Mouse (Mus musculus) liver, embryonic 16.5 days (tissue): Measurements from ENCODE around the gene Slc16a7. TPM values are rescaled to one million over a fixed set of nuclear protein-coding genes. Genes with fewer than 3 reads are reported as not detected.

Experiments
- ATAC-seq: fragments of 200-750 bp; cut with Nextera tagmentation; 2 replicates; pipeline ENCODE4 v1.8.0; 2017; ENCODE audit warnings: low read depth, mild to moderate bottlenecking, moderate number of reproducible peaks, moderate library complexity
- H3K27ac ChIP-seq: fragments of 300-500 bp; sonication (generic); 2 replicates; pipeline ENCODE4 v1.5.1; 2014; ENCODE audit warnings: mild to moderate bottlenecking, low read length
- H3K27me3 ChIP-seq: fragments of 300-500 bp; sonication (generic); 2 replicates; pipeline ENCODE4 v1.6.1; 2014; ENCODE audit warnings: low read depth, low read length, mixed read lengths; ENCODE audit not compliant: control insufficient read depth, insufficient read depth
- H3K36me3 ChIP-seq: fragments of 300-500 bp; sonication (generic); 2 replicates; pipeline ENCODE4 v1.6.1; 2014; ENCODE audit warnings: mild to moderate bottlenecking; ENCODE audit not compliant: control insufficient read depth, insufficient read depth
- H3K4me1 ChIP-seq: fragments of 300-500 bp; sonication (generic); 2 replicates; pipeline ENCODE4 v1.6.1; 2014; ENCODE audit warnings: low read depth, low read length, mixed read lengths; ENCODE audit not compliant: control insufficient read depth
- H3K4me2 ChIP-seq: fragments of 300-500 bp; sonication (generic); 2 replicates; pipeline ENCODE4 v1.6.1; 2014; ENCODE audit warnings: low read depth, low read length, mixed read lengths
- H3K4me3 ChIP-seq: fragments of 300-500 bp; sonication (generic); 2 replicates; pipeline ENCODE4 v1.5.1; 2014; ENCODE audit warnings: low read depth, mild to moderate bottlenecking, low read length
- H3K9ac ChIP-seq: fragments of 300-500 bp; sonication (generic); 2 replicates; pipeline ENCODE4 v1.6.1; 2014; ENCODE audit warnings: low read depth, low read length
- H3K9me3 ChIP-seq: fragments of 300-500 bp; sonication (generic); replicated peaks from 2 replicates; pipeline ENCODE4 v1.6.1; 2016; ENCODE audit warnings: low read length; ENCODE audit not compliant: control insufficient read depth
- WGBS: fragments of 180-500 bp; shearing (Covaris S2); extraction: QIAGEN DNeasy Blood & Tissue Kit; methylation state at CpG from one replicate; pipeline ENCODE4 v1.1.7; 2014; ENCODE audit not compliant: insufficient replicate concordance; 5-methylcytosine and 5-hydroxymethylcytosine counted together
- polyA plus RNA-seq: library from polyadenylated mRNA; unstranded; fragments of >200 nt; fragmentation: Nextera tagmentation; extraction: Ambion mirVana; gene quantifications from 2 replicates; pipeline ENCODE4 v1.2.1, GENCODE M21; 2015

The Slc16a7 gene
- 13.0 and 13.4 TPM in 2 replicates for polyA plus RNA-seq

DNA sequence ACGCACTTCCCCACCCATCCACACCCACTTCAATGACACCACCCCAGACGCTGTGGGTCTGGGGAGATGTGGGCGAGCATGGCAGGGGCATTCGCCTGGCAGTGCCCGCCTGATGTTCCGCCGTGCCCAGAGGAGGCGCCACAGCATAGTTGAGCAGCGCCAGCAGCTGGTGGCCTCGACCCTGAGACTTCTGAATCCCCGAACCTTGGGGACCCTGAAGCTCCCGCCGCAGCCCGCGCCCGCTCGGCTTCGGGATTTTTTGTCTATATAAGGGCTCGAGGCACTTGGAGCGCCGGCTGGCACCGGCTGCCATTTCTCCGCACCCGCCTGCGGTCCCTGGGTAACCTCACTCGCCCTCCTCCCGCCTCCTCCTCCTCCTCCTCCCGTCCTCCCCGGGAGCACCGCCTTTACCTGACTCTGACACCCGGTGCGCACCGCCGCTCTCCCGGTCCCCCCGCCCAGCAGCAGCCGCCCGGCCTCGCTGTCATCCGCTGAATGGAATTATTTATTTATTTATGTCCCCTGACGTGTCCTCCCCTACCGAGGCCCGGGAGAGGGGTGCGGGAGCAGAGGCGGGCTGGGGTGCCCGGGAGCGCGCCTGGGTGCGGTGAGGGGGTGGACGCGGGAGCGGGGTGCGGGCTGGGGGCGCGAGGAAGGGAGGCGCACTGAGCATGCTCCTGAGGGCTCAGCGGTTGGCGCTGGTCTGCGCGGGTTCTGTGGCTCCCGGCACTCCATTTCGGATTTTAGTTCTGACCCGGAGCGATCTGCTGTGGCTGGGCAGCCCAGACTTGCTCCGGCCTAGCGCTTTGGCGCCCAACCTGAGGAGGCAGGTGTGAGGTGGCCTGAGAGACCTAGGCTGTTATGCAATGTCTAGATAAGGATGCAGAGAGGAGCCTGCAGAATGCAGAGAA lies at the start of gene Slc16a7:
Gene Slc16a7, minus strand, starts transcription at position 590 of the 911 bp plus-strand sequence.
- Histone ChIP-seq H3K4me1 (no peaks in the 10 kb centered on the region), H3K36me3 (no peaks in the 10 kb centered on the region), H3K4me3 (peak within 1 kb of the TSS; percentile 63), H3K27ac (peak within 1 kb of the TSS; percentile 48), H3K9me3 (no peaks in the 10 kb centered on the region), H3K4me2 (peak within 1 kb of the TSS; percentile 70), H3K27me3 (no peaks in the 10 kb centered on the region), H3K9ac (peak within 1 kb of the TSS; percentile 55)
- under 1% methylated on average over 65 of the region's 67 CpGs for WGBS
- ATAC-seq = peak; percentile 73

DNA sequence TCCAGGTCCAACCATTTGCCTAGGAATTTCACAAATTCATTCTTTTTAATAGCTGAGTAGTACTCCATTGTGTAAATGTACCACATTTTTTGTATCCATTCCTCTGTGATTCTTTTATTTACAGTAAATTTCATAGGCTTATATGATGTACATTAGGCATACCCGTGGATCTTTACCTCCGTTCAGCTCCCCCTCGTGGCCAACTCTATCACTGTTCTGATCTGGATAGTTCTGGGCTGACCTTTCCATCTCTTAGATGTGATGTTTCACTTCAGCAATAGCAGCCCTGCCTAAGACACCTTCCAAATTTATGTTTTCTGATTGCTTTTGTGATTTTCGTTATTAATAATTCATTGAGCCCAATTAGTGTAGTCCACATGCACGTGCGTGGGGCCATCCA lies 29.5 kb upstream of the Slc16a7 start:
- H3K4me2 ChIP-seq = no peak overlapping the region
- H3K27ac ChIP-seq = no peak overlapping the region
- H3K36me3 ChIP-seq = no peaks in the 10 kb centered on the region
- no peaks in the 10 kb centered on the region for H3K9me3 ChIP-seq
- H3K9ac ChIP-seq = no peak overlapping the region
- ATAC-seq = no peak
- no peaks in the 10 kb centered on the region for H3K27me3 ChIP-seq
- H3K4me3 ChIP-seq = no peak overlapping the region
- 57% methylated on average over 6 of the region's 6 CpGs for WGBS
- H3K4me1 ChIP-seq = no peaks in the 10 kb centered on the region

DNA sequence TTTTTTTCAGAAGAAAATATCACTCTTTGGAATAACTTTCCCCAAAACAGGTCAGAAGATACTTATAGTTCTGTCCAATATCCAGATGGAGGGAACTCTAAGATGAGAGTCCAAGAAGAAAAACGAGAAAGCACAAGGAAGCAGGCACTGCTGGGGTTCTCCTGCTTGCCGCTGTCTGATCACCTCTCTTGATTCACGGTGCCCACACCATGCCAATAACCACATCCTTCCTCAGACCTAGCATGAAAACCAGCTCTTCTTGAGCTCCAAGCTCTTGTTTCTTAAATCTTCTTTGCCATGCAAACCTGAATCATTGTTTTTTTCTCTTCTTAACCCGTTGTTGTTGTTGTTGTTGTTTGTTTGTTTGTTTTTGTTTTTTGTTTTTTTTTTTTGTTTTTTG lies 10.5 kb upstream of the Slc16a7 start:
- H3K9me3 ChIP-seq = no peaks in the 10 kb centered on the region
- H3K4me1 ChIP-seq = no peaks in the 10 kb centered on the region
- no peak overlapping the region for H3K4me3 ChIP-seq
- no peak overlapping the region for H3K9ac ChIP-seq
- no peaks in the 10 kb centered on the region for H3K36me3 ChIP-seq
- no peaks in the 10 kb centered on the region for H3K27me3 ChIP-seq
- H3K4me2 ChIP-seq = no peak overlapping the region
- ATAC-seq = no peak
- WGBS = 38% methylated on average over 4 of the region's 4 CpGs
- no peak overlapping the region for H3K27ac ChIP-seq

DNA sequence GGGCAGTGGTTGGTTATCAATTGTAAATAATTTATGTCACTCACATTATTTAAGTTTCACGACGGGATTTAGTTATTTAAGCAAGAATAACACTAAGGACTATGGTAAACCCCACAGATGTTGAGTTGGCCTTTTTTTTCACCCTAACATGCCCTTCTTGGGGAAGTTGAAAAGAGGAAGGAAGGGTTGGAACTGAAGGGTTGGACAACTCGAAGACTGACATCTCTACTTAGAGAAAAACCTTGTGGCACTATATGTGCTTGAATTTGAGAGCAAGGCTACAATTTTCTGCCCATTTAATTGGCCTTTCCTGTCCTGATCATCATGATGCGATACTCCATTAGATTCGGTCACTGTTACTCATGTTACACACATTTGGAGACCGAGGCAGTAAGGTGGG lies 746 bp upstream of the Slc16a7 start:
- no peak for ATAC-seq
- Histone ChIP-seq H3K4me3 (no peak overlapping the region), H3K4me2 (peak overlapping the region; percentile 70; the same call in 1 of the 2 replicates), H3K9ac (no peak overlapping the region), H3K9me3 (no peaks in the 10 kb centered on the region), H3K27me3 (no peaks in the 10 kb centered on the region), H3K4me1 (no peaks in the 10 kb centered on the region), H3K36me3 (no peaks in the 10 kb centered on the region), H3K27ac (peak overlapping the region; percentile 33)
- WGBS = 40% methylated on average over 6 of the region's 6 CpGs

DNA sequence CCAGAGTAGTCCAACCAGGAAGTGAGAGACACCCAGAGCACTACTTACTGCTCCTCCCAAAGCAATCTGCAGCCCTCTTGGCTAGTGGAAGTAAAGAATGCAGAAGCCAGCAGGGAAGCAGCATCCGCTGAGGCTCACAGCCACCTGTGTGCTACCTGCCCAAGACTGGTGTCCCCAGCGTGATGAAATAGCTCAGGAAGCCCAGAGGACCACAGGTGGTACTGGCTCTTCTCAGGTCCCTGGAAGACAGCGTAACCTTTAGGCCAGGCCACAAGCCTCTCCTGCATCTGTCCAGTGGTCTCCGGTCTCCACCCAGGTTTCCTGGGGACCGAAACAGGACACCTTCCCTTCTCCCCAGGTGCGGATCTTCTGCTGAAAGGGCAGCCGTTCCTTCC lies 787 bp downstream of the Slc16a7 start:
- Histone ChIP-seq H3K4me3 (peak overlapping the region; percentile 63), H3K9ac (no peak overlapping the region; the same call in 1 of the 2 replicates), H3K4me2 (peak overlapping the region; percentile 70), H3K9me3 (no peaks in the 10 kb centered on the region), H3K27me3 (no peaks in the 10 kb centered on the region), H3K27ac (peak overlapping the region; percentile 48), H3K4me1 (no peaks in the 10 kb centered on the region), H3K36me3 (no peaks in the 10 kb centered on the region)
- WGBS = 26% methylated on average over 7 of the region's 7 CpGs
- peak; percentile 7; the same call in 1 of the 2 replicates for ATAC-seq

DNA sequence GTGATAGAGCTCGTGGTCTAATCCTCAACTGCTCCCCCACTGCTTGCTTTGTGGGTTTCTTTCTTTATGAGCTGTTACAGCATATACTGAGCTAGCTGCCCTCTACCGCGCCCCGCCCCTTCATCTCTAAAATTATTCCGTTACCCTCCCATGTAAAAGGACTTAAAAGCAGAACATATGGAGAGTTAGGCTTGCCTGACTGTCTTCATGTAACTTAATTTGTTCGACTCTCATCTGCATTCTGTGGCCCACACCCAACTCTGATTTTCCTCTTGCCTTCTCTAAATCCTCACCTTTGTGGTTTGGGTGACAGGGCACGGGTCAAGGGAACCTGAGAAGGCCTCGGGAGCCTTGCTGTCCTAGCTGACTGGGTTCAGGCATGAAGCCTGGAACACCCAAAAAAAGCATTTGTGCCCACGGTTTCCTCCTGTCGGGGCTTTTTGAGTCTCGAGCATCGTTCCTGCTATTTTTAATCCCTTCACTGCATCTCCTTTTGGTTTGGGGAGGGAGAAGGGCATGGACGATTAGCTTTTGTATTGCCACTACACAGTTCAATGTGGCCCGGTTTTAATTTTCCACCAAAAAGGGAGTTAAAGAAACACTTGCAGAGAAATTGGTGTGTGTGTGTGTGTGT lies 1.4 kb downstream of the Slc16a7 start:
- Histone ChIP-seq H3K36me3 (no peaks in the 10 kb centered on the region), H3K9me3 (no peaks in the 10 kb centered on the region), H3K9ac (no peak overlapping the region), H3K27ac (no peak overlapping the region), H3K27me3 (no peaks in the 10 kb centered on the region), H3K4me1 (no peaks in the 10 kb centered on the region), H3K4me3 (no peak overlapping the region), H3K4me2 (no peak overlapping the region)
- ATAC-seq = no peak
- WGBS = 33% methylated on average over 14 of the region's 14 CpGs

DNA sequence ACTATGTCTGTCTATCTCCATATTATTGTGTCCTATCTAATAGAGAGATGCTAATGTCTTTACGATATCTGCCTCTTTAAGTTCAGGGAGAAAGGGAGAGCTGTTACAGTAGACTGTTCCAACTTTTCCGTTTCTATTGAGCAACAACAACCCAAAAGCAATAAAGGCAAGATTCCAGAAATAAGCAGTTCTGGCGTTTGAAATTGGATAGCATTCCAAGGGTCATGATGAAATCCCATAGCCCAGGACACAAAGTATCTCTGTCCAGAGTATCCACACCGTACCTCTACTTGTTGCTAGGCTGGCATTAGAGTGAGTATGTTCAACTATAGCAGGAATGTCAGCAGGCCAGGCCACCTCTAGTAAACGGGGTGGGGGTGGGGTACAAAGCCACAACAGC lies 13.7 kb downstream of the Slc16a7 start:
- H3K4me1 ChIP-seq = no peaks in the 10 kb centered on the region
- no peaks in the 10 kb centered on the region for H3K36me3 ChIP-seq
- H3K27ac ChIP-seq = no peak overlapping the region
- H3K27me3 ChIP-seq = no peaks in the 10 kb centered on the region
- H3K4me3 ChIP-seq = no peak overlapping the region
- no peaks in the 10 kb centered on the region for H3K9me3 ChIP-seq
- no peak for ATAC-seq
- no peak overlapping the region for H3K9ac ChIP-seq
- WGBS = 59% methylated on average over 5 of the region's 5 CpGs
- H3K4me2 ChIP-seq = no peak overlapping the region

DNA sequence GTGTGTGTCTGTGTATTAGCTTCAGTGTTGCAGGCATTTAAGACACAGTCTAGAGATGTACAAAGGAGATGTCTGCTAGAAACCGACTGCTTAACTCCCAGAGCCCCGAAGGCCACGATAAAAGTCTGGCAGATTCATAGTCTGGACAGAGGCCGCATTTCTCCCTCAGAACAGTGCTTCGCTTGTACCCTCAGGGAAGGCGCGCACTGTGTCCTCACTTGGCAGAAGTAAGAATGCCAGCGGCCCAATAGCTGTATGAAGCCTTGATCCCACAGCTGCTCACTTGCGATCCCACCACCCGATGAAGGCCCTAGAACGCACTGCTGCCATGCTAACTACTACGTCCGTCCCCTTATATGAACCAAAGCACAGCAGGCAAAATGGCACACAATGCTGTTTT lies 16.6 kb downstream of the Slc16a7 start:
- H3K9ac ChIP-seq = no peak overlapping the region
- no peaks in the 10 kb centered on the region for H3K27me3 ChIP-seq
- H3K4me2 ChIP-seq = no peak overlapping the region
- no peak for ATAC-seq
- H3K9me3 ChIP-seq = no peaks in the 10 kb centered on the region
- no peak overlapping the region for H3K27ac ChIP-seq
- no peak overlapping the region for H3K4me3 ChIP-seq
- no peaks in the 10 kb centered on the region for H3K36me3 ChIP-seq
- H3K4me1 ChIP-seq = no peaks in the 10 kb centered on the region
- WGBS = 77% methylated on average over 13 of the region's 13 CpGs

DNA sequence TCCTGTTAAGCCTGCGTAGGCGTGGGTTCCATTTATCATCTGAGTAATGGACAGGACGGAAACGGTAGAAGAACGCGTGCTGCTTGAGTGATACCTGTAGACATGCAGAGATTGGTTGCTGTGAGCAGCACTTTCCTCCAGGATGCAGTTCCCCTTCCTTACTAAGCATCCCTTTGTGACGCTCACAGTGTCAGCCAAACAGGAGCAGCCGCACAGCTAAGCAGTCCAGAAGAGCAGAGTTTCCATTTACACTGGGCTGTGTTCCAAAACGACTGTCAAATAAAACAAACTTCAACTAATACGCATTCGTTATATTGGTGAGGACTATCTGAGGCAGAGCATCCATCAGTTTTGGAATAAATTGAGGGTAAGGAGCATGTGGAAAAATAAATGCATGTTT lies 17.8 kb downstream of the Slc16a7 start:
- no peaks in the 10 kb centered on the region for H3K27me3 ChIP-seq
- WGBS = 79% methylated on average over 11 of the region's 11 CpGs

More for the DNA sequence above, 17.8 kb downstream of the Slc16a7 start:
- Histone ChIP-seq H3K36me3 (no peaks in the 10 kb centered on the region), H3K9me3 (no peaks in the 10 kb centered on the region), H3K27ac (no peak overlapping the region), H3K9ac (no peak overlapping the region), H3K4me3 (no peak overlapping the region), H3K4me1 (no peaks in the 10 kb centered on the region), H3K4me2 (no peak overlapping the region)
- no peak for ATAC-seq
